Mouse (Mus musculus) fat pad, adult 2 months (tissue): ENCODE data around the gene Aff3.

Source experiments
- DNase-seq: peaks from one replicate; pipeline ENCODE4 v3.0.0-alpha.2; 2011; ENCODE audit warnings: low read depth, low spot score; ENCODE audit errors: extremely low read depth

The Aff3 gene

GRCm38 (mm10) chr1:38546696-38547095 is 118.1 kb downstream of the Aff3 start:
- DNase-seq: no peak

- DNase-seq: no peak
Observed at GRCm38 (mm10) chr1:38545282-38545945, 119.3 kb downstream of the Aff3 start.

GRCm38 (mm10) chr1:38544501-38544900 is 120.3 kb downstream of the Aff3 start:
- no peak for DNase-seq

GRCm38 (mm10) chr1:38541536-38541935 is 123.2 kb downstream of the Aff3 start:
- no peak for DNase-seq

- DNase-seq: no peak
Observed at GRCm38 (mm10) chr1:38536929-38537540, 127.7 kb downstream of the Aff3 start.

GRCm38 (mm10) chr1:38532581-38532980 is 132.2 kb downstream of the Aff3 start:
- DNase-seq: no peak

GRCm38 (mm10) chr1:38528607-38529006 is 136.1 kb downstream of the Aff3 start:
- no peak for DNase-seq

GRCm38 (mm10) chr1:38526568-38526967 is 138.2 kb downstream of the Aff3 start:
- DNase-seq: no peak

- no peak for DNase-seq
Observed at GRCm38 (mm10) chr1:38521651-38522050, 143.1 kb downstream of the Aff3 start.

- DNase-seq: no peak
Observed at GRCm38 (mm10) chr1:38516225-38516624, 148.5 kb downstream of the Aff3 start.

- DNase-seq: no peak
Observed at GRCm38 (mm10) chr1:38514634-38515011, 150.1 kb downstream of the Aff3 start.

GRCm38 (mm10) chr1:38513970-38514633 is 150.7 kb downstream of the Aff3 start:
- DNase-seq: no peak

GRCm38 (mm10) chr1:38512258-38513081 is 152.3 kb downstream of the Aff3 start:
- DNase-seq: no peak

- DNase-seq: no peak
Observed at GRCm38 (mm10) chr1:38511076-38511475, 153.7 kb downstream of the Aff3 start.

GRCm38 (mm10) chr1:38509301-38509700 is 155.5 kb downstream of the Aff3 start:
- DNase-seq: no peak

GRCm38 (mm10) chr1:38507636-38508179 is 157.0 kb downstream of the Aff3 start:
- no peak for DNase-seq

- DNase-seq: no peak
Observed at GRCm38 (mm10) chr1:38506396-38506795, 158.4 kb downstream of the Aff3 start.

- DNase-seq: no peak
Observed at GRCm38 (mm10) chr1:38503431-38504089, 161.2 kb downstream of the Aff3 start.

- no peak for DNase-seq
Observed at GRCm38 (mm10) chr1:38502797-38503196, 162.0 kb downstream of the Aff3 start.

GRCm38 (mm10) chr1:38501231-38501630 is 163.5 kb downstream of the Aff3 start:
- no peak for DNase-seq

- no peak for DNase-seq
Observed at GRCm38 (mm10) chr1:38499500-38499899, 165.3 kb downstream of the Aff3 start.
